In the genomic region with DNA sequence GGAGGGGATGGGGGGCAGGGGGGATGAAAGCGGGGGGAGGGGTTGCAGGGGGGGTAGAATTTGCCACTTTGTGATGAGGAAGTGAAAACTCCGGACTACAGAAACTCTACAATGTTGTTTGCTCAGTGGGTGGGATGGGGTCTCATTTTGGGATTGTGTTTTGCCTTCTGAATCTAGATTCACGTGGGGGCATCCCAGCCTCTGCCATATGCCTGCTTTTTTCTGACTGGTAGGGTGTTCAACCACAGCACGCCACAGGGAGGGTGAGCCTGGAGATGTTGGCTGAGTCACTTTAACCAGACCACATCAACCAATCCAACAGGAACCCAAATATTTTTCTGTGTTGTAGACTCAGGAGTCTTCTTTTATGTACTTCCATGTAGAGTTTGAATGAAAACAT, we compare ENCODE assay signal across 30 mouse cellular contexts.
"Had no signal": no experiment of that assay in that cellular context is flagged by ENCODE, and none has a peak within 500 bp of the region (broad histone marks: within the 10 kb centered on the region; RNA-seq: fewer than 3 reads in every experiment).

No protein-coding gene starts in this region.

- H3K4me1 ChIP-seq: limb, embryonic 15.5 days; liver, embryonic 12.5 days; liver, embryonic 13.5 days; liver, embryonic 15.5 days; lung, embryonic 15.5 days; megakaryocyte, embryonic 14.5 days had no signal

- H3K4me2 ChIP-seq: limb, embryonic 12.5 days; limb, embryonic 13.5 days; limb, embryonic 15.5 days; liver, embryonic 11.5 days; liver, embryonic 12.5 days; liver, embryonic 13.5 days; liver, embryonic 15.5 days; lung, embryonic 14.5 days; lung, embryonic 15.5 days; midbrain, embryonic 11.5 days; midbrain, embryonic 12.5 days; midbrain, embryonic 13.5 days; midbrain, embryonic 15.5 days; neural tube, embryonic 12.5 days had no signal

- H3K4me3 ChIP-seq: limb, embryonic 10.5 days; limb, embryonic 12.5 days; limb, embryonic 13.5 days; limb, embryonic 15.5 days; liver, embryonic 12.5 days; liver, embryonic 13.5 days; liver, embryonic 15.5 days; lung, embryonic 15.5 days; megakaryocyte, embryonic 14.5 days; midbrain, embryonic 10.5 days; midbrain, embryonic 12.5 days; midbrain, embryonic 13.5 days; midbrain, embryonic 15.5 days; myocyte; neural tube, embryonic 12.5 days had no signal

- DNase-seq: left cerebral cortex, postnatal 4 days; liver; liver, embryonic 13.5 days; liver, postnatal 0 days; lung, adult 18-20 months; lung, adult 2 months; lung, embryonic 14.5 days; lung, postnatal 10 days; lung, postnatal 14 days; lung, postnatal 36 days; lung, postnatal 4 days; midbrain, embryonic 14.5 days had no signal

- H3K27me3 ChIP-seq: limb, embryonic 12.5 days; limb, embryonic 13.5 days; limb, embryonic 15.5 days; liver, embryonic 12.5 days; liver, embryonic 13.5 days; liver, embryonic 15.5 days; lung, embryonic 15.5 days; megakaryocyte, embryonic 14.5 days; midbrain, embryonic 12.5 days; midbrain, embryonic 13.5 days; midbrain, embryonic 15.5 days; neural tube, embryonic 12.5 days had no signal

- H3K9ac ChIP-seq: limb, embryonic 12.5 days; limb, embryonic 13.5 days; limb, embryonic 15.5 days; liver, embryonic 12.5 days; liver, embryonic 13.5 days; liver, embryonic 14.5 days; liver, embryonic 15.5 days; liver, postnatal 0 days; lung, embryonic 14.5 days; lung, embryonic 15.5 days; midbrain, embryonic 12.5 days; midbrain, embryonic 13.5 days; midbrain, embryonic 15.5 days; neural tube, embryonic 12.5 days had no signal

- H3K9me3 ChIP-seq: limb, embryonic 10.5 days; limb, embryonic 12.5 days; limb, embryonic 13.5 days; limb, embryonic 15.5 days; liver, embryonic 12.5 days; liver, embryonic 13.5 days; liver, embryonic 15.5 days; lung, embryonic 15.5 days; megakaryocyte, embryonic 14.5 days; midbrain, embryonic 10.5 days; midbrain, embryonic 12.5 days; midbrain, embryonic 13.5 days; midbrain, embryonic 15.5 days; neural tube, embryonic 12.5 days had no signal

- H3K36me3 ChIP-seq: liver, embryonic 12.5 days; liver, embryonic 13.5 days; liver, embryonic 15.5 days; midbrain, embryonic 10.5 days had no signal

- H3K27ac ChIP-seq: limb, embryonic 10.5 days; limb, embryonic 12.5 days; limb, embryonic 13.5 days; limb, embryonic 15.5 days; liver, embryonic 12.5 days; liver, embryonic 13.5 days; liver, embryonic 14.5 days; liver, embryonic 15.5 days; lung, embryonic 15.5 days; macrophage; midbrain, embryonic 10.5 days; midbrain, embryonic 12.5 days; midbrain, embryonic 13.5 days; midbrain, embryonic 15.5 days; neural tube, embryonic 12.5 days had no signal
